Mouse (Mus musculus) olfactory bulb, adult 2 months (tissue): ENCODE measurements around the gene Col4a2. TPM values are rescaled to one million over a fixed set of nuclear protein-coding genes. Genes with fewer than 3 reads are reported as not detected.
A peak's percentile ranks its signal among the peaks of the same experiment; 100 is the strongest.

Experiments
- H3K27ac ChIP-seq: fragments of 200-500 bp; 2 replicates; pipeline ENCODE4 v1.5.1; 2012; ENCODE audit warnings: low read depth, low read length; ENCODE audit not compliant: insufficient read depth
- H3K4me1 ChIP-seq: fragments of 200-500 bp; 2 replicates; pipeline ENCODE4 v1.6.1; 2012; ENCODE audit warnings: low read length; ENCODE audit not compliant: control insufficient read depth, insufficient read depth
- H3K4me3 ChIP-seq: fragments of 200-500 bp; 2 replicates; pipeline ENCODE4 v1.5.1; 2012; ENCODE audit warnings: mild to moderate bottlenecking, low read depth, low read length, moderate library complexity; ENCODE audit not compliant: insufficient read depth
- CTCF ChIP-seq: fragments of 200-500 bp; IDR thresholded peaks from 2 replicates; pipeline ENCODE4 v1.5.1; 2012; ENCODE audit warnings: low read depth, mild to moderate bottlenecking, low read length, moderate library complexity; ENCODE audit not compliant: insufficient read depth
- POLR2A ChIP-seq: fragments of 200-500 bp; IDR thresholded peaks from 2 replicates; pipeline ENCODE4 v1.6.1; 2012; ENCODE audit warnings: mild to moderate bottlenecking, low read depth, low read length, moderate library complexity; ENCODE audit not compliant: insufficient read depth
- WGBS: fragments of 180-500 bp; shearing (Covaris S2); methylation state at CpG from one replicate; pipeline ENCODE4 v1.1.7; 2018; 5-methylcytosine and 5-hydroxymethylcytosine counted together
- polyA plus RNA-seq: library from polyadenylated mRNA; stranded (reverse); fragments of >200 nt; gene quantifications from 2 replicates; pipeline ENCODE4 v1.2.4, GENCODE M21; 2012; ENCODE audit warnings: low replicate concordance; ENCODE audit not compliant: missing spikeins, insufficient read depth, insufficient read length

Col4a2 gene
- polyA plus RNA-seq = not detected in 2 replicates

DNA sequence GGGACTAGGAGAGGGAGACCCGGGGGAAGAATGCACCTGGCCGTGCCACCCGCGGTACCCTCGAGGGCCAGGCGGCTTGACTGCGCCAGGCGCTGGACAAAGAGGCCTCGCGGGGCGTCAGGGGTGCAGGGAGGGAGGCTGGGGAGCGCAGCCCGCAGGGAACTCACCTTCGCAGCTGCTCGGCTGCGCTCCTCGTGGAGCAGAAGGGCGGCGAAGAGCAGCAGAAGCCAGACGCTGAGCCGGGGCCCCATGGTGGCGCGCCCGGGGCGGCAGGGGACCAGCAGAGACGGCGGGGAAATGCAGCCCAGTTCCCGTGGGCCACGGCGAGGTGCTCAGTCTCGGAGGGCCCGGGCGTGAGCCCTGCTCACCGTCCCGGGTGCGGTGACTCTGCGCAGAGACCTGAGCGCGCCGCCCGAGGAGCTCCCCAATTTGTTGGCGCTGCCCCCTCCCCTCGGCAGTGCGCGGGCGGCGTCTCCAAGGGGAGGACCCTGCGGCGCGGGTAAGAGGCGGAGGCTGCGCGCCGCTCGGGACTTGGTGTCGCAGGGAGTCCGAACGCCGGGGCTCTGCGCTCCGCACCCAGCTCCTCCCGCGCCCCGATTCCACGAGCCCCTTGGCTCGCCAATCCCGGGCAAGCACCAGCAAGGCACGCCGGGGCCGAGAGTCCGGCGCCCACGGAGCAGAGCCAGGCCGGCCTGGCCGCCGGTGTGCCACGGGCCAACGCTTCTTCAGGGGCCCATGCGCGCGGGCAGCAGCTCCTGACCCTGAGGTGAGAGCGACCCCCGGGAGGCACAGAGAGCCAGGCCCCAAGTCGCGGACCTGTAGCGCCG lies at the start of gene Col4a2, which contains the start of gene Col4a1:
Gene Col4a2 (plus strand): TSS at position 457 of the 827 bp plus-strand sequence.
Gene Col4a1 (minus strand): TSS at position 478 of the 827 bp plus-strand sequence.
- H3K27ac ChIP-seq = peak within 1 kb of the TSS; percentile 34
- TF ChIP-seq POLR2A (peak; percentile 43; the same call in 1 of the 2 replicates), CTCF (no peak)

DNA sequence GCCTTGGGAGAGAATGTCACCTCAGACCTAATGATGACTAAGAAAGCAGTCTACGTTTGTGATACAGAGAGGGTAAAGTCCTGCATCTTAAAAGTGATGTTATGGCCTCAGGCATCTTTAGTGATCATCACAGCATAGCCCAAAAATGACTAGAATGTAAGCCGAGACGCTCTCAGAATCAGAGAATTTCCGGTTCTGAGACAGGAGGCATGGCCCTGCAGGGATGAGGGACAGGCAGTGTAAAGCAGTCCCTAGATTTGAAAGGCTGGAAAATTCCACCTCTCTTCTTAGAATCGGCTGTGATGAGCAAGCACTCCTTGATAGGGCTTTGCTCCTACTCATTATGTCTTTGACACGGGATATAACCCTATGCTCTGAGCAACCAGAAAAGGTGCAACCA lies 48.8 kb upstream of the Col4a2 start:
- Histone ChIP-seq H3K4me1 (peaks cover 19% of the 10 kb centered on the region), H3K27ac (no peak overlapping the region), H3K4me3 (no peak overlapping the region)
- 88% methylated on average over 6 of the region's 6 CpGs for WGBS
- no peak for TF ChIP-seq POLR2A
- TF ChIP-seq CTCF = no peak

More for the DNA sequence above, at the start of gene Col4a2, which contains the start of gene Col4a1:
- under 1% methylated on average over 86 of the region's 87 CpGs for WGBS
- Histone ChIP-seq H3K4me1 (peaks cover 24% of the 10 kb centered on the region), H3K4me3 (peak within 1 kb of the TSS; percentile 71)

DNA sequence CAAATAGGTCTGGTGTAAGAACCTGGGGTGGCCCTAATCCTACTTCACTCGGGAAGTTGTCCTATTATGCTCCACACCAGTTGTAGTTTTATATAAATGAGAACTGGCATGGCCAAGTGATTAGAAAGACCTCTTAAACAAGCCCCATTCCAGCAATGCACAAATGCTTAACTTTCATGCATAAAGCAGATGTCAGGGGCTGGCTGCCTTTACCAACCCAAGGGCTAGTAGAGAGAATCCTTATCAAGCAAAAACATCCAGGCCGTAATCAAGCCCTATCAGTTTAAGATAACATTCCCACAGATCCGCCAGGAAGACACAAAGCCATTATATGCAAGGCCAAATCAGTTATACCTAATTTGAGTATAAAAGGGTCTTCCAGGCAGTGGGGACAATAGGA lies 46.6 kb upstream of the Col4a2 start:
- no peak for TF ChIP-seq CTCF
- no peak for TF ChIP-seq POLR2A
- Histone ChIP-seq H3K4me3 (no peak overlapping the region), H3K4me1 (peaks cover 15% of the 10 kb centered on the region), H3K27ac (no peak overlapping the region)
- 88% methylated on average over 3 of the region's 3 CpGs for WGBS

DNA sequence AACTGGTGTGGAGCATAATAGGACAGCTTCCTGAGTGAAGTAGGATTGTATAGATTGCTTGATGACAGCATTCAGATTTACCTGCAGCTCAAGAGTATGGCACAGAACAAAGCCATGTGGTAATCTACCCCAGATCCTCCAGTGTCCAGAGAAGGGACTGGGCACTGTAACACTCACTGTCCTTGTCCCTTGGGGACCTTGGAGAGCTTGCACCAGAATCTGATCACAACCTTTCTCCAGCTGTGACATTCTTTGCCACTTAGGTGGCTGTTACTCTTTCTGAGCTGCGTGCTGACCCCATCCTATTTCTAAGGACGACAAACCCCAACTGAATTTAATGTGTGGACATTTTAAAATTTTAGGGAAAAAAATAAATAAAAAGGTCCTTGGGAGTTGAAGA lies 46.1 kb upstream of the Col4a2 start:
- no peak overlapping the region for H3K27ac ChIP-seq
- 89% methylated on average over 2 of the region's 2 CpGs for WGBS
- peaks cover 15% of the 10 kb centered on the region for H3K4me1 ChIP-seq
- H3K4me3 ChIP-seq = no peak overlapping the region
- TF ChIP-seq CTCF (no peak), POLR2A (no peak)

DNA sequence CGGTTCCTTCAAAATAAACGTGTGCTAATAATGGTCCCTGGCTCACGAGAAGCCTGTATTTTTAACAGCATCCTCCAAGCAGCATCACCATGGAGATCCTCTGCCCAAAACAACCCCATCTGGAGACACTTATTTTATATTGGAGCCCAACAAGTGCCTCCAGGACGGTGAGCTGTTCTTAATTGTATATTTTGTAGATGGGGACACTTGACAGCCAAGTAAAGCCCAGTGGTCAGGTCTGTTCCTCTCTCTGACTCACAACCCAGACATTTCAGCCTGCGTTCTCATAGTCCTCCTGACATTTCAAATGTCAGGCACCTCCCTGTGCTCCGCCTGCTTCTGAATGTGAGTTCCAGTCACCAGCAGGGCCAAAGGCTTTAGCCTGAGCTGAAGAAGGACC lies 43.9 kb upstream of the Col4a2 start:
- 40% methylated on average over 6 of the region's 6 CpGs for WGBS
- peak overlapping the region; percentile 42; the same call in 1 of the 2 replicates for H3K27ac ChIP-seq
- no peak for TF ChIP-seq CTCF
- no peak for TF ChIP-seq POLR2A
- H3K4me1 ChIP-seq = peaks cover 8% of the 10 kb centered on the region
- no peak overlapping the region for H3K4me3 ChIP-seq

DNA sequence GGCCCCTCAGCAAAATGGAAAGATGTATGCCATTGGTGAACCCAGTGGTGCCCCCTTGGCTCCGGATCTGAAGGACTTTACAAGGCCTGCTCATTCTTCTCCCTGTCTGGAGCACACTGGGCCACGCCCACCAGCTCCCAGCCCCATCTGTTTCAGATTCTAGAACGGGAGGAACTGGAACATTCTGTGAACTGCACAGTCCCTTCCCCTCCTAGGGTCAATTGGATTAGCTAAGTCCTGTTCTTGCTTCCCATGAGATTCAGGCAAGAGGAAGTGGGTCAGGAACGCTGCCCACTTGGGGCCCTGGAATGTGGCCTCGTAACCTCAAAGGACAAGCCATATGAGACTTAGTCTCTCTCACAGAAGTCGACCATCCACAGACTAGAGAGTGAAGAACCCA lies 41.8 kb upstream of the Col4a2 start:
- TF ChIP-seq POLR2A (no peak), CTCF (no peak)
- H3K4me1 ChIP-seq = peaks cover 10% of the 10 kb centered on the region
- no peak overlapping the region for H3K27ac ChIP-seq
- no peak overlapping the region for H3K4me3 ChIP-seq
- WGBS = 78% methylated on average over 6 of the region's 6 CpGs

DNA sequence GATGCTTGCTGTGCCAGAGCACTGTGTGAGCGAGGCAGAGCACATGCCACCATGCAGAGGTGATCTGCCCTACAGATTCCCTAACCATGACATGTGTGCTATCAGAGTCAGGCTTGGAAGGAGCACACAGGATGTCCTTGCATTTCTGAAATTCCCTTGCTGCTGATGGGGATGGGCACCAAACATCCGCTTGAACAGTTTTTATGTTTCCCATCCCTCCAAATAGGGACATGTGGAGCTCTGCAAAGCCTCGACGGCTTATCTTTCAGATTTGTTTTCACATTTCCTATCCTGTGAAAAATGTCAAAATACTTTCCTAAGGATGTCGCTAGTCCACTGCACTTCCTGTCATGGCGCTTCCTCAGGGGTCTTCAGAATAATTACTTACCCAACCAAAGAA lies 40.4 kb upstream of the Col4a2 start:
- WGBS = 89% methylated on average over 6 of the region's 6 CpGs
- H3K4me1 ChIP-seq = peaks cover 11% of the 10 kb centered on the region
- no peak overlapping the region for H3K4me3 ChIP-seq
- H3K27ac ChIP-seq = no peak overlapping the region
- TF ChIP-seq CTCF = no peak
- TF ChIP-seq POLR2A = no peak

DNA sequence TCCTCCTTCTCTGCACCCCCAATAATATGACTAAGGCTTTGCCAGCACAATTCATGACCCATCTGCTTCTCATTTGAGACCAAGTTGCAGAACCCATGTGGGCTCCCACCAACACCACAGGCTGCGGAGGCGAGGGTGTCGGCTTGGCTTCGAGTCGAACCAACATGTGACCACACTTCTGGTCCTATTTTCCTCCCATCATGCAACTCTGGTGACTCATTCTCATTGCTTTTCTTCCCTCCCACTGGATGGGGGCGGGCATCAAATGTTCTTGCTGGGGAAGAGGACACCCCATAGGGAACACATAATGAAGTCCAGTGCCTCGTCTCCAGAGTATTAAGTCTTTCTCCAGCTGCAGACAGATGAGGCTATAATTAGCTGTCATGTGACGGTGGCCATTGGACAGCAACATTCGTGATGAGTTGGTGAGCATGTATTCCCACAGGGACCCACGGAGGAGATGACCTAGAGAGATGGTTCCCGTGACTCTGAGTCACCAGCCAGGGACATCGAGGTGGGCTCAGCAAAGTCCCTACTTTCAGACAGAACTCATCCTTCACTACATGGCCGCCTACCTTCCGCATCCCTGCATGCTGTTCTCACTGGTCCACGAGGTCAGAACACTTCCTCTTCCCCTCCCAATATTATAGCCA lies 39.0 kb upstream of the Col4a2 start:
- TF ChIP-seq POLR2A (no peak), CTCF (no peak)
- no peak overlapping the region for H3K27ac ChIP-seq
- WGBS = 79% methylated on average over 15 of the region's 15 CpGs
- H3K4me1 ChIP-seq = peaks cover 21% of the 10 kb centered on the region
- no peak overlapping the region for H3K4me3 ChIP-seq

DNA sequence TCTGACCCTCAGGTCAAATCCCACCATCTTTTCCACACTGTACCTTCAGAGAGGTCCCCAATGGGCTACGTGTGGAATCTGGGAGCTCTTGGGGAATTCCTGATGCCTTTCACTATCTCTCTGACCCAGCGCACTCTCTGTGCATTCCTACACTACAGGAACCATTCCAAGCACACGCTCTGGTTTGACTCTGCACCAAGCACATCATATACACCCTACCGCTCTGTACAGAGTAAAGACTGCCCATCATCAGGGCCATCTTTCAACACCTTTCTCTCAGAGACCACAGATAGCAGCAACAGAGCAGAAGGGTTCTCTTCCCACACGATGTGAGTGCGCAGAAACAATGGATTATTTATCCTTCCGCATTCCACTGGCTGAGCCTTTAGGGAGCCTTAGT lies 38.2 kb upstream of the Col4a2 start:
- Histone ChIP-seq H3K4me1 (peaks cover 23% of the 10 kb centered on the region), H3K27ac (no peak overlapping the region), H3K4me3 (no peak overlapping the region)
- 92% methylated on average over 7 of the region's 7 CpGs for WGBS
- no peak for TF ChIP-seq POLR2A
- no peak for TF ChIP-seq CTCF
